Mouse (Mus musculus) small intestine, adult 2 months (tissue): ENCODE data around the gene Cuta.

ENCODE experiments used
- CTCF ChIP-seq: fragments of 200-500 bp; IDR thresholded peaks from 2 replicates; pipeline ENCODE4 v1.5.1; 2012; ENCODE audit warnings: low read depth, mild to moderate bottlenecking, control low read depth, inconsistent platforms, low read length, moderate library complexity, mixed read lengths; ENCODE audit not compliant: insufficient replicate concordance, insufficient read length; ENCODE audit errors: extremely low read depth
- POLR2A ChIP-seq: fragments of 200-500 bp; IDR thresholded peaks from 2 replicates; pipeline ENCODE4 v1.6.1; 2012; ENCODE audit warnings: low read depth, mild to moderate bottlenecking, control low read depth, inconsistent platforms, low read length, moderate library complexity

DNA sequence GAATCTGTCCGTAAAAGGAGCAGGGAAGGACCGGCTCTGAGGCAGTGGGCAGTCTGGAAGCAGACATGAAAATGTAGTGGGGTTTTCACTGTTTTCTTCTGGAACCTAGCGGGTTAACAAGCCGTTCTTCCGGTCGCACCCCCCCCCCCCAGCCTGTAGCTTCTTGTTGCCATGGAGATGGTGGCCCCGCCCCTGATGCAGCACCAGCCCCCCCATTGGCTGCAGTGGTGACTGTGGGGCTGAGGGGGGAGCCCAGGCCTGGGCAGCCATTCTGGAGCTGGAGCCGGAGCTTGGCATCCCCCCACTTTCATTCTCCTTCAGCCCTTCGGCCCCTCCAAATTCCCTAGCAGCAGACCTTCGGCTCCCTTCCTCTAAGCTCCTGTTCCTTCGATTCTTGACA is 12.0 kb upstream of the Cuta start:
- TF ChIP-seq CTCF: no peak
- no peak for TF ChIP-seq POLR2A
